Mouse (Mus musculus): ENCODE data around the gene Trim46.
"Not testable (repeated sequence)": the region's sequence is repeated elsewhere in the genome, so short reads cannot be mapped to it uniquely, and the experiment has no call there.

The Trim46 gene

DNA sequence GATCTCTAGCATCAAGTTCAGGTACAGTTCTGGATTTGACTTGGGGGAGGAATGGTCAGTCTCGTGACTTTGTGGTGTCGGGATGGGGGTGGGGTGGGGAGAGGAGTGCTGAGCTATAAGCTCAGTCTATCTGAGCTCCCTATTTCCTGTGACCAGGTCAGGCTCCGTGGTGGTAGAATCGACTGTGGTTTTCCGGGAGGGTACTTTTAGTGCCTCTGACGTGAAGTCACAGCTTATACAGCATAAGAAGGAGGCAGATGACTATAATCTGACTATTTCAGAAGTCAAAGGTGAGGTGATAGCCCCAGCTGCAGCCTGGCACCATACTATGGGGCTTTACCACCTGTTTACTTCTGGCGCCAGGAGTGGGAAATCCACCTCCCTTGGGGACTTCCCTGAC, 14.8 kb downstream of the Trim46 start:
- no peak for DNase-seq

DNA sequence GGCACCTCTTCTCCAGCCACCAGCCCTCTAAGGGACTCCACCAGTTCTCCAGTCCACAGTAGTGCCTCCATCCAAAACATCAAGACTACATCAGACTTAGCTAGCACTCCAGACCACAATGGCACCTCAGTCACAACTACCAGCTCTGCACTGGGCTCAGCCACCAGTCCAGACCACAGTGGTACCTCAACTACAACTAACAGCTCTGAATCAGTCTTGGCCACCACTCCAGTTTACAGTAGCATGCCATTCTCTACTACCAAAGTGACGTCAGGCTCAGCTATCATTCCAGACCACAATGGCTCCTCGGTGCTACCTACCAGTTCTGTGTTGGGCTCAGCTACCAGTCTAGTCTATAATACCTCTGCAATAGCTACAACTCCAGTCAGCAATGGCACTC, 15.5 kb downstream of the Trim46 start:
- no peak for DNase-seq

- no peak for DNase-seq
Observed at GRCm38 (mm10) chr3:89229276-89229675, 16.8 kb downstream of the Trim46 start.

DNA sequence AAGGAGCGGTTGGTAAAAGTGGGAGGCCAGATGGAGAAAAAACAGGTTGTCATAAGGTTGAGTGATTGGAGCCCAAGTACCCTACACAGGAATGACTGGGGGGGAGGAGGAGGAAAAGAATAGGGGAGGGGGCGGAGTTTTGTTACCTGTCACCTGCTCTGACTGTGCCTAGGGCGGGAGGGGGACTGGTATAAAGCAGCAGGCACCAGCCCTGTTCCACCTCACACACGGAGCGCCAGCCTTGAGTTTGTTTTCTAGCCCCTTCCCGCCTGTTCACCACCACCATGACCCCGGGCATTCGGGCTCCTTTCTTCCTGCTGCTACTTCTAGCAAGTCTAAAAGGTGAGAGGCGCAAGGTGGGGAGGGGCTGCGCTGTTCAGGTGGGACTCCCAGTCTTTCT, 17.3 kb downstream of the Trim46 start, which contains the start of gene Muc1:
Gene Muc1 (plus strand): TSS at position 222 of the 400 bp plus-strand sequence.
- DNase-seq = peak; percentile 82

- peak; percentile 96 for DNase-seq
Observed at GRCm38 (mm10) chr3:89228180-89228549, 17.9 kb downstream of the Trim46 start.

- DNase-seq = peak; percentile 97
Observed at GRCm38 (mm10) chr3:89227307-89228179, 18.6 kb downstream of the Trim46 start.

DNA sequence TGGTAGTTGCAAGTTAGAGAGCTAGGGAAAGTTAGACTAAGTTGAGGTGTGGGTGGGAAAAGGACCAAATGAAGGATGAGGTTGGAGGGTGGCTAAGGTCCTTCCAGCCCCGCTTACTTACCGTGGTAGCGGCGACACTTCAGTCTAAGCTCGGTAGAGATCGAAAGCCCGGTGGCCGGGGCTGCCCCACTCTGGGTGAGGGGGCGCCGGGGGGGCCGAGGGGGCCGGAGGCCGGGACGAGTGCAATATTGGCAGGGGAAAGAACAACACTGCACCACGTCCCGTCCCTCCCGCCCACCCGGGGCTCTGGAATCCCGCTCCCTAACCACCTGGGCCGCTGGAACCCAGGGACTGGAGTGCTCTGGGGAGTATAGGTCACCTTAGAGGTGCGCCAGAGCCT, 19.2 kb downstream of the Trim46 start, which contains the start of gene Mtx1:
Gene Mtx1 (minus strand): TSS at position 189 of the 400 bp plus-strand sequence.
- no peak for DNase-seq

DNA sequence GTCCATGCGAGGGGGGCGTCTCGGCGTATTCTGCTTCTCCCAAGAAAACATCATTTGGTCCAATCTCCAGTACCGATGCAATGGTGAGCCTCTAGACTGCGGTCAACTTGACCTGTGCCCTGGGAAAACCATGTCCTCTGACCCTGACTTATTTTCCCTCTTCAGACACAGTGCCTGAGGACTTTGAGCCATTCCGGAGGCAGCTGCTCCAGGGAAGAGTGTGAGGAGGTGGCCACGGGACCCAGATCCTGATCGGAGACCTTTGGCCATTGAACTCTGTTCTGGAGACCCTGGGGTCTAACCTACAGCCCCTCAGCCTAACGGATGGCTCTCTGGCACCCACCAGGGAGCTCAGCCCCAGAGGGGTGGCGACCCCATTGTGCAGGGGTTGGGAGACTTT, 19.7 kb downstream of the Trim46 start:
- DNase-seq = no peak

GRCm38 (mm10) chr3:89225918-89226317, 20.2 kb downstream of the Trim46 start:
- DNase-seq = no peak

DNA sequence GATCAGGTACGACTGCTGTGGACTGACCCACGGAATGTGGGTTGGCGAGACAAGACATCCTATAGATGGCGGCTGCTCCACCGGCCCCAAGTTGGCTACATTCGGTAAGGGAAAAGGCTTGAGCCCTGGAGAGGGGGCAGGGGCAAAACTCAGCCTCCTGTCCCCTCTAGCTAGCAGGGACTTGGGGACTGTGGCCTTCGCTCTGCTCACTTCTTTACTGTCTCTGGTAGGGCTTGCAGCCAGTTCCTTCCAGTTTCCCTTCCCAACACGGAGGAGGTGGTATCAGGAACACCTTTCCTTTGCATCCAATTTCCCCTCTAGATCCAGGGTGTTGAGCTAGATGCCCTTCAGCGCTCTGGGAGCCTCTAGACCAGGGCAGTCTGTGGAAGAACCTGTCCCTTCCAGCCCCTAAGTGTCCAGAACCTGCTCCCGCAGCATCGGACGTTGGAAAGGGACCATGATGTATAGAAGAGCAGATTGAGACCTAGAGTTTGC, 20.7 kb downstream of the Trim46 start:
- no peak for DNase-seq

- no peak for DNase-seq
Observed at GRCm38 (mm10) chr3:89224796-89225195, 21.3 kb downstream of the Trim46 start.

- DNase-seq = no peak
Observed at GRCm38 (mm10) chr3:89221167-89221566, 24.9 kb downstream of the Trim46 start.

- no peak for DNase-seq
Observed at GRCm38 (mm10) chr3:89219546-89219945, 26.6 kb downstream of the Trim46 start.

DNA sequence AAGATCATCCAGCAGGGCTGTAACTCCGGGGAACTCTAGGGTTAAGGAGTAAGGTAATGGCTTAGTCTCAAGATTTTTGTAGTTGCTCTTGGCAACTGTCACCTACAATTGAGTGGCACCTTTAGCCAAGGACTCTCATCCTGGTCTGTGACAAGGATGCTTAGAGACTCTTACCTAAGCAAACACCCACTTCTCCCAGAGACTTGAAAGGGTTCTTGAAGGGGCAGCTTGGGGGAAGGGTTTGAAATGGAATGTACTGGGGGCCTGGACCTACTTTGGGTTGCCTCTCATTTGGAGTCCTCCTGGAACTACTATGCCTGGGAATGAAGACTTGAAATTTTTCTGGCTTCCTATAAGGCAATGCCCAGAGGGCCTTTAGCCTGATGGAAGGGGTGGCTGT, 27.8 kb downstream of the Trim46 start:
- DNase-seq = peak; percentile 83

DNA sequence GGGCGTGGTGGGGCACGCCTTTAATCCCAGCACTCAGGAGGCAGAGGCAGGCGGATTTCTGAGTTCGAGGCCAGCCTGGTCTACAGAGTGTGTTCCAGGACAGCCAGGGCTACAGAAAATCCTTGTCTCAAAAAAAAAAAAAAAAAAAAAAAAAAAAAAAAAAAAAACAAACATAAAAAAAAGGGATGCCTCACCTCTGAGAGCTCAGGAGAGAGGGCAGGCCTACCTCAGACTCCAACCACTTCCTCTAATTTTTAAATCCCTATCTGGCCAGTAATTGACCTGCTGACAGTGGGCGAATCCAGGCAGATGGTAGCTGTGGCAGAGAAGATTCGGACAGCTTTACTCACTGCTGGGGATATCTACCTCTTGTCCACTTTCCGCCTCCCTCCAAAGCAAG, 29.7 kb downstream of the Trim46 start:
- DNase-seq = not testable (repeated sequence)

- peak; percentile 96 for DNase-seq
Observed at GRCm38 (mm10) chr3:89215853-89216252, 30.3 kb downstream of the Trim46 start.

DNA sequence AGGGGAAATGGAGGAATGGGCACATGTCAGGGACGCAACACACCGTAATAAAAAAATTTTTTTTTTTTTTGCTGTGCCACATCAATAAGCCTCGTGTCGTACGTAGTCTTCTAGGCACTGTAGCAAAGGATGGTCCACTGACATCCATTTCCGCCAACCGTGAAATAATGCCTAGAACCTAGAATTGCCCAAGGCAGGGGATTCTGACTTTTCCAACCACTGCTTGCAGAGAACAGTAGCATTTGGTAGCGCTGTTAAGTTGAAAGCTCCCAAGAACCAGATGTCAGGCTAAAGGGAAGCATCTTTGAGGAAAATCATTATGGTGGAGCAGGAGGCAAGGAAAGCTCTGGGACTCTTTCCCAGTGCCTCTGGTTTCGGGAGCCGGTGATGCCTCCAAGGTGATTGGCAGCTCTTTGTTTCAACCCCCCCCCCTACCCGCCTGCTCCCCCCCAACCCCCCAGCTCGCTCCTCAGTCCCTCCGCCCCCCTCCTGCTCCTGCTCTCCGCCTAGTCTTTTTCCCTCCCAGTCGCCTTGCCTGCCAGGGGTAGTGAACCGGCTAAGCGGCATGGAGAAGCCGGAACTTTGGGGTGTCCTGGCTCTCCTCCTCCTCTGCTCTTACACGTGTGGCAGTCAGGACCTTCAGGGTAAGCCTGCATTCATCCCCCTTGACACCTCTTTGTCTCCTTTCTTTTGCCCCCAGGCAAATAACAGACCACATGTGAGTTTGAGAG, 31.3 kb downstream of the Trim46 start, which contains the start of gene Thbs3:
Gene Thbs3 (plus strand): TSS at position 500 of the 731 bp plus-strand sequence.
- no peak for DNase-seq

DNA sequence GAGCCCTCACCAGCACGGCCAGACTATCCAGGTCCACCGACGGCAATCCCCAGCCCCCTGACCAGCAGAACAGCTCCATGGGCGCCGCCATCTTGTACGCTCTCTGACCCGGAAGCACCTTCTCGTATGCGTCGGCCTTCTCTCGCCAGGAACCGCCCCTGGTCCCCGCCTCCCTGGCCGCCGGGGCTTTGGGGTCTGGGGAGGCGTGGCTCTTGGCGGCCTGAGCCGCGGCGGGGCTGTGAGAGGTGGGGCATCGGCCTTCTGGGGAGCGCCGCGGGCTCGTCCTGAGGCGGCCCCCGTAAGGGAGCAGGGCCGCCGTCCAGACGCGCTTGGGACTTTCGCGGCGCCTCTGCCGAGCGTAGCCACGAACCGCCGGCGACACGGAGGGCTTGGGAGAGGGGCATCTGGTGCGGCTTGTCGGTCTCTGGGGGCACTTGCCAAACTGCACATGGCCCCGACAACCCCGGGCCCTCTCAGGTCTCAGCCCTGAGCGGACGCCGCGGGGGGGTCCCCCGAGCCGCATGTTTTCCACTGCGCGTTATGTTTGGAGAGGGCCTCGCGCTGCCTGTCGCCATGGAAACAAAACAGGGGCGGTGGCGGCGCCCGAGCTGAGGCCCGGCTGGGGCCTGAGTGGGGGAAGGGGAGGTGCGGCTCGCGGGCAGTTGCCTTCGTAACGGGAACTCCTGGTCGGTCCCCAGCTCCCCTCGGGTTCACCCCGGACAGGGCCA, 32.1 kb downstream of the Trim46 start:
- DNase-seq = peak; percentile 96

GRCm38 (mm10) chr3:89210731-89211130, 35.4 kb downstream of the Trim46 start:
- no peak for DNase-seq

GRCm38 (mm10) chr3:89210162-89210561, 35.9 kb downstream of the Trim46 start:
- DNase-seq = no peak

GRCm38 (mm10) chr3:89209731-89210130, 36.4 kb downstream of the Trim46 start:
- no peak for DNase-seq

- no peak for DNase-seq
Observed at GRCm38 (mm10) chr3:89208736-89209135, 37.4 kb downstream of the Trim46 start.

DNA sequence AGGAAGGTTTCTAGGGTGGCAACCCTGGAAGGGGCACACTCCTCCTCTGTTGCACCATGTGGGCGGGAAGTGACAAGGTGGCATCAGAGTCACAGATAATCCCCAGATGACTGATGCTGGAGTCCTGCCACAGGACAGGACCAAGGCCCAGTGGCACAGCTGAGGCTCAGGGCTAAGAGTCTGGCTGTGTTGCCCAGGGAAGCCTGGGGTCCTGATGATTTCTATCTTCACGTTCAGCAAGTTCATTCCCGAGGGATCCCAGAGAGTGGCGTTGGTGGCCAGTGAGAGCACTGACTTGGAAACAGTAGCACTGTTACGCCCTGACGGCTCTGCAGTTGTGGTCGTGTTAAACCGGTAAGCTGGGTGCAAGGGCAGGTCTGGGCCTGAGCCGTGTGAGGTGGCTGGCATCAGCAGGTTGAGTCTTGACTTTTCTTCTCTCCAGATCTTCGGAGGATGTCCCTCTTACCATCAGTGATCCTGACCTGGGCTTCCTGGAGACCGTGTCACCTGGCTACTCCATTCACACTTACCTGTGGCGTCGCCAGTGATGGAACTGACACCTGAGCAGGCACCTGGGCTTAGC, 37.9 kb downstream of the Trim46 start:
- DNase-seq = no peak
